Mouse (Mus musculus) hindbrain, postnatal 0 days (tissue): Measurements from ENCODE around the gene Pm20d2. TPM values are rescaled to one million over a fixed set of nuclear protein-coding genes. Genes with fewer than 3 reads are reported as not detected.
A peak's percentile ranks its signal among the peaks of the same experiment; 100 is the strongest.

Experiments
- ATAC-seq: fragments of 200-750 bp; cut with Nextera tagmentation; 2 replicates; pipeline ENCODE4 v1.8.0; 2017; ENCODE audit warnings: mild to moderate bottlenecking, moderate TSS enrichment, moderate library complexity
- DNase-seq: peaks from one replicate; pipeline ENCODE4 v3.0.0-alpha.2; 2015; ENCODE audit warnings: low spot score
- H3K27ac ChIP-seq: fragments of 300-500 bp; sonication (generic); 2 replicates; pipeline ENCODE4 v1.5.1; 2014; ENCODE audit warnings: mild to moderate bottlenecking
- H3K27me3 ChIP-seq: fragments of 300-500 bp; sonication (generic); 2 replicates; pipeline ENCODE4 v1.6.1; 2014; ENCODE audit warnings: low read length, mixed read lengths; ENCODE audit not compliant: insufficient read depth
- H3K36me3 ChIP-seq: fragments of 300-500 bp; sonication (generic); 2 replicates; pipeline ENCODE4 v1.6.1; 2014; ENCODE audit warnings: low read length, mixed read lengths; ENCODE audit not compliant: insufficient read depth
- H3K4me1 ChIP-seq: fragments of 300-500 bp; sonication (generic); 2 replicates; pipeline ENCODE4 v1.6.1; 2014; ENCODE audit warnings: antibody characterized with exemption, low read length, mixed read lengths; ENCODE audit not compliant: insufficient read depth
- H3K4me2 ChIP-seq: fragments of 300-500 bp; sonication (generic); 2 replicates; pipeline ENCODE4 v1.6.1; 2014; ENCODE audit warnings: low read depth, mild to moderate bottlenecking, low read length, moderate library complexity, mixed read lengths
- H3K4me3 ChIP-seq: fragments of 300-500 bp; sonication (generic); 2 replicates; pipeline ENCODE4 v1.5.1; 2014; ENCODE audit warnings: low read length
- H3K9ac ChIP-seq: fragments of 300-500 bp; sonication (generic); replicated peaks from 2 replicates; pipeline ENCODE4 v1.6.1; 2014; ENCODE audit warnings: mild to moderate bottlenecking, low read length, moderate library complexity, mixed read lengths
- H3K9me3 ChIP-seq: fragments of 300-500 bp; sonication (generic); 2 replicates; pipeline ENCODE4 v1.6.1; 2016; ENCODE audit warnings: low read length, mixed read lengths
- CTCF ChIP-seq: IDR thresholded peaks from 2 replicates; pipeline ENCODE4 v1.5.1; 2016; ENCODE audit warnings: antibody characterized with exemption, control low read depth, low read depth
- WGBS: fragments of 180-500 bp; shearing (Covaris S2); extraction: QIAGEN DNeasy Blood & Tissue Kit; methylation state at CpG from one replicate; pipeline ENCODE4 v1.1.7; 2014; 5-methylcytosine and 5-hydroxymethylcytosine counted together
- polyA plus RNA-seq: library from polyadenylated mRNA; unstranded; fragments of >200 nt; fragmentation: Nextera tagmentation; extraction: Ambion mirVana; gene quantifications from 2 replicates; pipeline ENCODE4 v1.2.1, GENCODE M21; 2015
- total RNA-seq: library from RNA; depleted of rRNA; stranded (reverse); fragments of >200 nt; gene quantifications from 2 replicates; pipeline ENCODE4 v1.2.3, GENCODE M21; 2014; rRNA removed

The Pm20d2 gene
- total and polyA plus RNA-seq, 2 experiments from 2014 or later: 3.6 to 13.2 TPM

GRCm38 (mm10) chr4:33125409-33126084 lies 64.0 kb downstream of the Pm20d2 start:
- H3K36me3 ChIP-seq: no peaks in the 10 kb centered on the region
- peak; percentile 74 for ATAC-seq
- 51% methylated on average over 10 of the region's 10 CpGs for WGBS
- H3K4me3 ChIP-seq: no peak overlapping the region
- TF ChIP-seq CTCF: no peak
- no peaks in the 10 kb centered on the region for H3K27me3 ChIP-seq
- 0 out of 2 replicates have a peak, but pooled peaks cover 2% of the 10 kb centered on the region for H3K9me3 ChIP-seq
- H3K9ac ChIP-seq: no peak overlapping the region
- H3K4me1 ChIP-seq: no peaks in the 10 kb centered on the region
- no peak overlapping the region; the same call in 1 of the 2 replicates for H3K27ac ChIP-seq
- no peak overlapping the region for H3K4me2 ChIP-seq
- peak; percentile 79 for DNase-seq

GRCm38 (mm10) chr4:33124493-33124892 lies 65.0 kb downstream of the Pm20d2 start:
- Histone ChIP-seq H3K4me2 (no peak overlapping the region), H3K9ac (no peak overlapping the region), H3K4me1 (no peaks in the 10 kb centered on the region), H3K9me3 (no peaks in the 10 kb centered on the region), H3K4me3 (no peak overlapping the region), H3K27me3 (no peaks in the 10 kb centered on the region), H3K27ac (no peak overlapping the region), H3K36me3 (no peaks in the 10 kb centered on the region)
- WGBS: 76% methylated on average over 6 of the region's 6 CpGs
- DNase-seq: peak; percentile 43
- peak; percentile 63 for TF ChIP-seq CTCF
- 0 out of 2 replicates have a peak, but pooled peaks have one; percentile 51 for ATAC-seq

Other genes starting within 250 kb of the Pm20d2 start
- gene Ankrd6, start 238.9 kb downstream of the Pm20d2 start, total RNA-seq: 26.5 and 32.3 TPM in 2 replicates
- gene Ankrd6, start 238.9 kb downstream of the Pm20d2 start, polyA plus RNA-seq: 17.3 and 18.3 TPM in 2 replicates
- gene Rragd, start 206.7 kb downstream of the Pm20d2 start, total RNA-seq: 37.1 and 37.5 TPM in 2 replicates
- gene Rragd, start 206.7 kb downstream of the Pm20d2 start, polyA plus RNA-seq: 26.1 and 29.3 TPM in 2 replicates
- gene Ube2j1, start 158.3 kb downstream of the Pm20d2 start, total RNA-seq: 104 TPM in 2 replicates
- 67.5 and 71.5 TPM in 2 replicates for gene Ube2j1, start 158.3 kb downstream of the Pm20d2 start, polyA plus RNA-seq
- gene Gabrr2, start 126.7 kb downstream of the Pm20d2 start, total RNA-seq: 0.37 and 5.0 TPM in 2 replicates
- gene Gabrr2, start 126.7 kb downstream of the Pm20d2 start, polyA plus RNA-seq: 0.18 and 0.25 TPM in 2 replicates
- 0.21 TPM in 1 of 2 replicates, not detected in the other for gene Gabrr1, start 57.2 kb downstream of the Pm20d2 start, total RNA-seq
- 0.37 and 0.61 TPM in 2 replicates for gene Gabrr1, start 57.2 kb downstream of the Pm20d2 start, polyA plus RNA-seq
- gene Srsf12, start 19.3 kb upstream of the Pm20d2 start, total RNA-seq: 53.6 and 56.6 TPM in 2 replicates
- 59.5 and 64.9 TPM in 2 replicates for gene Srsf12, start 19.3 kb upstream of the Pm20d2 start, polyA plus RNA-seq
- gene Pnrc1, start 100.4 kb upstream of the Pm20d2 start, total RNA-seq: 60.5 and 84.9 TPM in 2 replicates
- 46.9 and 49.8 TPM in 2 replicates for gene Pnrc1, start 100.4 kb upstream of the Pm20d2 start, polyA plus RNA-seq
- gene Rngtt, start 120.6 kb upstream of the Pm20d2 start, total RNA-seq: 11.3 and 12.8 TPM in 2 replicates
- gene Rngtt, start 120.6 kb upstream of the Pm20d2 start, polyA plus RNA-seq: 13.5 and 15.0 TPM in 2 replicates